Mouse (Mus musculus): Measurements from ENCODE around the gene Nup93. TPM values are rescaled to one million over a fixed set of nuclear protein-coding genes. Genes with fewer than 3 reads are reported as not detected.

Nup93 gene
- polyA plus RNA-seq, 1 experiment = 5.4 TPM

- Histone ChIP-seq H3K36me3 (ENCODE audit: control insufficient read depth, insufficient read depth, low read length) (peaks cover 11% of the 10 kb centered on the region), H3K27me3 (ENCODE audit: control insufficient read depth, insufficient read depth, low read length) (no peaks in the 10 kb centered on the region), H3K27ac (ENCODE audit: insufficient read depth, low read depth, low read length) (no peak overlapping the region), H3K4me3 (ENCODE audit: low read depth, low read length) (no peak overlapping the region), H3K4me1 (ENCODE audit: control insufficient read depth, insufficient read depth, insufficient read length, low read length) (no peaks in the 10 kb centered on the region)
- 68% methylated on average over 2 of the region's 2 CpGs for WGBS
- no peak for TF ChIP-seq POLR2A (IDR thresholded peaks at IDR 0.05; ENCODE audit: low read depth, low read length)
These were observed 99.7 kb downstream of the Nup93 start for GRCm38 (mm10) chr8:94314069-94314468.

DNA sequence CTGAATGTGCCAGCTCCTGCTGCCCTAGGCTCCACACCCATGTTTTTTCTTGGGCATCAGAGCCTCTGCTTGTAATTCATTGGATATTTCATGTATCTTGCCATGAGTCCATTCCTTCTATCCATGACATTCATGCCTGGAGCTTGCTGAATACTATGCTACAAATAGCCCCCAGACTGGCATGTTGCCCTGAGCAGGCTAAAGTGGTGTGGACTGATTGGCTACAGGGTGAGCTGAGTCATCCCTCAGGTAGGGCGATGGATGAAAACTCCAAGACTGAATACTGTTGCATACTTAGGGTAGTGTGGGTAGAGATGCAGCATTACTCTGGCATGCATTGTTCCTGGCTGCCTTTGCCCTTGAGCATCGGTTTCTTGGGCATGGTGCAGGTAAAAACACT is 102.9 kb downstream of the Nup93 start:
- H3K36me3 ChIP-seq (ENCODE audit: control insufficient read depth, insufficient read depth, low read length) = peaks cover 4% of the 10 kb centered on the region; the same call in 1 of the 2 replicates
- TF ChIP-seq POLR2A (IDR thresholded peaks at IDR 0.05; ENCODE audit: low read depth, low read length) (no peak), CTCF (IDR thresholded peaks at IDR 0.05; ENCODE audit: extremely low read depth, insufficient read length, insufficient replicate concordance, low read depth, low read length) (no peak)
- no peak overlapping the region for H3K4me3 ChIP-seq (ENCODE audit: low read depth, low read length)
- 90% methylated on average over 2 of the region's 2 CpGs for WGBS
- H3K27me3 ChIP-seq (ENCODE audit: control insufficient read depth, insufficient read depth, low read length) = no peaks in the 10 kb centered on the region
- no peak overlapping the region for H3K27ac ChIP-seq (ENCODE audit: insufficient read depth, low read depth, low read length)
- no peaks in the 10 kb centered on the region for H3K4me1 ChIP-seq (ENCODE audit: control insufficient read depth, insufficient read depth, insufficient read length, low read length)

GRCm38 (mm10) chr8:94317691-94318090 is 103.3 kb downstream of the Nup93 start:
- no peaks in the 10 kb centered on the region for H3K4me1 ChIP-seq (ENCODE audit: control insufficient read depth, insufficient read depth, insufficient read length, low read length)
- peaks cover 3% of the 10 kb centered on the region; the same call in 1 of the 2 replicates for H3K36me3 ChIP-seq (ENCODE audit: control insufficient read depth, insufficient read depth, low read length)
- H3K27me3 ChIP-seq (ENCODE audit: control insufficient read depth, insufficient read depth, low read length) = no peaks in the 10 kb centered on the region
- WGBS = 94% methylated on average over 2 of the region's 2 CpGs
- H3K4me3 ChIP-seq (ENCODE audit: low read depth, low read length) = no peak overlapping the region
- no peak for TF ChIP-seq CTCF (IDR thresholded peaks at IDR 0.05; ENCODE audit: extremely low read depth, insufficient read length, insufficient replicate concordance, low read depth, low read length)
- no peak for TF ChIP-seq POLR2A (IDR thresholded peaks at IDR 0.05; ENCODE audit: low read depth, low read length)
- no peak overlapping the region for H3K27ac ChIP-seq (ENCODE audit: insufficient read depth, low read depth, low read length)

GRCm38 (mm10) chr8:94320036-94320435 is 105.7 kb downstream of the Nup93 start:
- TF ChIP-seq POLR2A (IDR thresholded peaks at IDR 0.05; ENCODE audit: low read depth, low read length) = no peak
- TF ChIP-seq CTCF (IDR thresholded peaks at IDR 0.05; ENCODE audit: extremely low read depth, insufficient read length, insufficient replicate concordance, low read depth, low read length) = no peak
- H3K36me3 ChIP-seq (ENCODE audit: control insufficient read depth, insufficient read depth, low read length) = peaks cover 2% of the 10 kb centered on the region; the same call in 1 of the 2 replicates
- 81% methylated on average over 2 of the region's 2 CpGs for WGBS
- no peaks in the 10 kb centered on the region for H3K27me3 ChIP-seq (ENCODE audit: control insufficient read depth, insufficient read depth, low read length)
- no peak overlapping the region for H3K4me3 ChIP-seq (ENCODE audit: low read depth, low read length)
- H3K4me1 ChIP-seq (ENCODE audit: control insufficient read depth, insufficient read depth, insufficient read length, low read length) = no peaks in the 10 kb centered on the region
- H3K27ac ChIP-seq (ENCODE audit: insufficient read depth, low read depth, low read length) = no peak overlapping the region

GRCm38 (mm10) chr8:94322083-94322482 is 107.7 kb downstream of the Nup93 start:
- Histone ChIP-seq H3K36me3 (ENCODE audit: control insufficient read depth, insufficient read depth, low read length) (no peaks in the 10 kb centered on the region), H3K4me3 (ENCODE audit: low read depth, low read length) (no peak overlapping the region), H3K27ac (ENCODE audit: insufficient read depth, low read depth, low read length) (no peak overlapping the region), H3K4me1 (ENCODE audit: control insufficient read depth, insufficient read depth, insufficient read length, low read length) (no peaks in the 10 kb centered on the region), H3K27me3 (ENCODE audit: control insufficient read depth, insufficient read depth, low read length) (no peaks in the 10 kb centered on the region)
- 71% methylated on average over 4 of the region's 4 CpGs for WGBS
- TF ChIP-seq POLR2A (IDR thresholded peaks at IDR 0.05; ENCODE audit: low read depth, low read length) (no peak), CTCF (IDR thresholded peaks at IDR 0.05; ENCODE audit: extremely low read depth, insufficient read length, insufficient replicate concordance, low read depth, low read length) (no peak)

- H3K4me1 ChIP-seq (ENCODE audit: control insufficient read depth, insufficient read depth, insufficient read length, low read length) = no peaks in the 10 kb centered on the region
- 81% methylated on average over 6 of the region's 6 CpGs for WGBS
- no peak overlapping the region for H3K27ac ChIP-seq (ENCODE audit: insufficient read depth, low read depth, low read length)
- H3K27me3 ChIP-seq (ENCODE audit: control insufficient read depth, insufficient read depth, low read length) = no peaks in the 10 kb centered on the region
- no peak for TF ChIP-seq POLR2A (IDR thresholded peaks at IDR 0.05; ENCODE audit: low read depth, low read length)
- TF ChIP-seq CTCF (IDR thresholded peaks at IDR 0.05; ENCODE audit: extremely low read depth, insufficient read length, insufficient replicate concordance, low read depth, low read length) = no peak
- H3K36me3 ChIP-seq (ENCODE audit: control insufficient read depth, insufficient read depth, low read length) = no peaks in the 10 kb centered on the region
- H3K4me3 ChIP-seq (ENCODE audit: low read depth, low read length) = no peak overlapping the region
These were observed 108.7 kb downstream of the Nup93 start for GRCm38 (mm10) chr8:94323041-94323440.

- Histone ChIP-seq H3K36me3 (ENCODE audit: control insufficient read depth, insufficient read depth, low read length) (no peaks in the 10 kb centered on the region), H3K27me3 (ENCODE audit: control insufficient read depth, insufficient read depth, low read length) (no peaks in the 10 kb centered on the region), H3K4me3 (ENCODE audit: low read depth, low read length) (no peak overlapping the region), H3K27ac (ENCODE audit: insufficient read depth, low read depth, low read length) (no peak overlapping the region), H3K4me1 (ENCODE audit: control insufficient read depth, insufficient read depth, insufficient read length, low read length) (no peaks in the 10 kb centered on the region)
- TF ChIP-seq CTCF (IDR thresholded peaks at IDR 0.05; ENCODE audit: extremely low read depth, insufficient read length, insufficient replicate concordance, low read depth, low read length) = no peak
- WGBS = 48% methylated on average over 12 of the region's 12 CpGs
These were observed 109.7 kb downstream of the Nup93 start for GRCm38 (mm10) chr8:94324071-94324470.

DNA sequence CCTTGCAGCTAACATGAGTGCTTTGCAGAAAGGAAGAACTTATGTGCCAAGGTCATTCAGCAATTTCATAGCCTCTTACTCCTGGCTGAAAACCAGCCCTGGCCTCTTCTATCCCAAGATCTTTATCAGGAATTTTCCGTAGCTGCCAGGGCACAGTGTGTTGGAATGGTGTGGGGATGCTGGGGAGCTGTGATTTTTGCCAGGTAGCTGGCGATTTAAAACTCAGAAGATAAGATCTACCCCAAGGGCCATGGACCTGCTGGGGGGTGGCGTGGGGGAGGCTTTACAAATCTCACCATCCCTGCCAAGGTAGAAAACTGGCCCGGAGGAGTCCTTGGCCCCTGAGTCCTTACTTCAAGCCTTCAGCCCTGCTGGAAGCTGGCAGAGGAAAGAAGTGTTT is 111.7 kb downstream of the Nup93 start:
- H3K27me3 ChIP-seq (ENCODE audit: control insufficient read depth, insufficient read depth, low read length) = no peaks in the 10 kb centered on the region
- H3K4me1 ChIP-seq (ENCODE audit: control insufficient read depth, insufficient read depth, insufficient read length, low read length) = no peaks in the 10 kb centered on the region
- TF ChIP-seq POLR2A (IDR thresholded peaks at IDR 0.05; ENCODE audit: low read depth, low read length) (no peak), CTCF (IDR thresholded peaks at IDR 0.05; ENCODE audit: extremely low read depth, insufficient read length, insufficient replicate concordance, low read depth, low read length) (no peak)
- no peaks in the 10 kb centered on the region for H3K36me3 ChIP-seq (ENCODE audit: control insufficient read depth, insufficient read depth, low read length)
- WGBS = 50% methylated on average over 4 of the region's 4 CpGs
- no peak overlapping the region for H3K27ac ChIP-seq (ENCODE audit: insufficient read depth, low read depth, low read length)
- no peak overlapping the region for H3K4me3 ChIP-seq (ENCODE audit: low read depth, low read length)

Data from small intestine, adult 2 months (tissue).